Mouse (Mus musculus): ENCODE measurements around the gene Cdk5rap3. TPM values are rescaled to one million over a fixed set of nuclear protein-coding genes. Genes with fewer than 3 reads are reported as not detected.

Cdk5rap3 gene
- polyA plus RNA-seq (2014; fragmentation: Nextera tagmentation; extraction: Ambion mirVana) = 65.2 and 68.7 TPM in 2 replicates

DNA sequence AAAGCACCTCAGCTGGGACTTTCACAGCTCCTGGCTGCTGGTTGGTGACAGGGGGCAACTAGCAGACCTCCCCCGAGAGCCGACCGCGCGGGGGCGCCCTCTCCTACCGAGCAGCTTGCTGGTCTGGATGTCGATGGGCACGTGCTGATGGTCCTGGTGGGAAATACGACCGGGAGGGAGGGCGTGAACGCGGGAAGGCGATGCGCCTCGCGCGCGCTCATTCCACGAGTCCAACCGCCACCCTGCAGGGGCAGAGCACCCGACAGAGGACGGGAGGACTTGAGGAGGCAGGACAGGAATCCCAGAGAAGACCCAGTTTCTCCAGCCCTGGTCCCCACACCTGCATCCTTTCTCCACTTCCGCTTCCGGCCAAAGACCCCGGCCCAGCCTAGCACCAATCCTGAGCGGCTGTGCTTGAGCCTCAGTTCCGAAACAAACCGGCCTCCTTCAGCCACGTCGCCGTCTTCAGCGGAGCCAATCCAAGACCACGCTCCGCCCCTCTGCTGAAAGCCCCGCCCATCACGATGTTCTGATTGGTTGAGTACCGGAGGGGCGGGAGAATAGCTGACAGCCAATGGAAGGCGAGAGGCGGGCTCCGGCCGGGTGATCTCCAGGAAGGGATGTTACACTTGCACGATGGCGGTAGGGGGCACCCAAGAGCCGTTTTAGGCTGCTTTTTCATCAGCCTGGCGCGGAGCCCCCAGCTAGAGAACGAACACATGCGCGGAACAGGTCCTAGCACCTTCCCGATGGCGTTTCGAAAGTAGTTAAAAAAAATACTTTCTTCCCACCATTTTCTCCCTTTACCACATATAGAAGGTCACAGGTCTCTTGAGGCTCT is at the start of gene Cdk5rap3:
Cdk5rap3 (minus strand) TSS at position 453 of the 841 bp plus-strand sequence.
- peak; percentile 96 for ATAC-seq (ENCODE audit: insufficient number of reproducible peaks, insufficient read depth, low FRiP score, low read depth)
- H3K9me3 ChIP-seq (ENCODE audit: control insufficient read depth, low read depth, low read length) = no peaks in the 10 kb centered on the region
- H3K4me1 ChIP-seq (ENCODE audit: control insufficient read depth, insufficient read depth, low read length) = peaks cover 7% of the 10 kb centered on the region; the same call in 1 of the 2 replicates
- under 1% methylated on average over 55 of the region's 55 CpGs for WGBS
- peak within 1 kb of the TSS; percentile 72 for H3K4me3 ChIP-seq (ENCODE audit: low read depth, low read length)
- H3K9ac ChIP-seq (replicated peaks; ENCODE audit: low read depth, low read length) = peak within 1 kb of the TSS; percentile 74
- peak within 1 kb of the TSS; percentile 94 for H3K4me2 ChIP-seq (replicated peaks; ENCODE audit: low read depth, low read length)
- H3K36me3 ChIP-seq (ENCODE audit: control insufficient read depth, insufficient read depth, low read length) = peaks cover 4% of the 10 kb centered on the region
- peak within 1 kb of the TSS; percentile 61 for H3K27ac ChIP-seq (ENCODE audit: low read length)
- H3K27me3 ChIP-seq (ENCODE audit: control insufficient read depth, insufficient read depth, low read length) = no peaks in the 10 kb centered on the region

DNA sequence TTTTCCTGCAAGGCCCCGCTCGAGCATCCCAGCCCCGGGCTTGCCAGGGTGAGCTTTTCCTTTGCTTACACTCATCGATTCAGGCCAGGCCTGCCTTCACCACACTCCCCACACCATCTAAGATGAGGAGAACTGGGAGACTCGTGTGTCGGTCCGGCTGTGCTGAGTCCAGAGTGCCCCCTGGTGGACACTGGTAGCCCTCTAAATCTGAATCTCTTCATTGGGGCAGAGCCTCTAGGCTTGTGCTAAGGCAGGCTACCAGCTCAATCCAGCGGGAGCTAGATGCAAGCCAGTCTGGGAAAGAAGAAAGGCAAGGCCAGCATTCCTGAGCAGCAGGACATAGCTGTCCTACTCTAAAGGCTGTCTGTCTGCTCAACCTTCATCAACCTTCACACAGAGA is 47.3 kb upstream of the Cdk5rap3 start:
- no peak overlapping the region for H3K4me3 ChIP-seq (ENCODE audit: low read depth, low read length)
- peak; percentile 76 for ATAC-seq (ENCODE audit: insufficient number of reproducible peaks, insufficient read depth, low FRiP score, low read depth)
- H3K27me3 ChIP-seq (ENCODE audit: control insufficient read depth, insufficient read depth, low read length) = no peaks in the 10 kb centered on the region
- no peaks in the 10 kb centered on the region for H3K9me3 ChIP-seq (ENCODE audit: control insufficient read depth, low read depth, low read length)
- 16% methylated on average over 8 of the region's 8 CpGs for WGBS
- no peak overlapping the region for H3K27ac ChIP-seq (ENCODE audit: low read length)
- H3K36me3 ChIP-seq (ENCODE audit: control insufficient read depth, insufficient read depth, low read length) = peaks cover 26% of the 10 kb centered on the region
- 0 out of 2 replicates have a peak, but pooled peaks cover 5% of the 10 kb centered on the region for H3K4me1 ChIP-seq (ENCODE audit: control insufficient read depth, insufficient read depth, low read length)
- no peak overlapping the region for H3K4me2 ChIP-seq (replicated peaks; ENCODE audit: low read depth, low read length)
- no peak overlapping the region for H3K9ac ChIP-seq (replicated peaks; ENCODE audit: low read depth, low read length)

DNA sequence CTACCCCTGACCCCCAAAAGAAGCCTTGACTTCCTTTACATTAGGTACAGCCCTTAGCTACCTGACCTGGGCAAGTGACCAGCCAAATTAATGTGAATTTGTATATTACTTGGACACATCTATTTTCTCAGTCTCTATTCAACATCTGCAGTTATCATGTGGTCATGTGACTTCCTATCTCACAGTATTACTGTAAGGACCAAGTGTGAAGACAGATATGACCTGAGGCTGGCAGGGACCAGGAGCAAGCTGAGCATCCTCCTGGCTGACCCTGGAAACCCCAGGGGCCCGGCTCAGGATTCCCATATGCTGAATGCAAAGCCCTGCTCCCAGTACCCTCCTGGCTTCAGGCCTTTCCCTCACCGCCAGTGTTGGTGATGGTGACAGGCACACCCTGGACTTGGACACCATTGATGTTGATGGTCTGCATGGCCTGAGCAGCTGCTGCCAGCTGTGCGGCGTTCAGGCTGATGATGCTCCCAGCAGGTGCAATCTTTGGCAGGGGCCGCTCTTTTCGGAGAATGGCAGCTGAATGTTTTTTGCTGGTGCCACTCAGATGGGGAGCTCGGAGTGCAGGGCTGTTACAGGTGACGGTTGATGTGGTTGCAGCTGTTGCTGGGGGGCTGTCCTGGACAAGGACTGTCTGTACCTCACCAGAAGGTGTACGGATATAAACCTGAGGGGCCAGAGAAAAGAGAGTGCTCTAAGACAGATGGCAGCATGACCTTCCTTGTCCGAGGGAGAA is 40.9 kb upstream of the Cdk5rap3 start:
- Histone ChIP-seq H3K4me1 (ENCODE audit: control insufficient read depth, insufficient read depth, low read length) (peaks cover 2% of the 10 kb centered on the region; the same call in 1 of the 2 replicates), H3K4me3 (ENCODE audit: low read depth, low read length) (no peak overlapping the region), H3K36me3 (ENCODE audit: control insufficient read depth, insufficient read depth, low read length) (peaks cover 52% of the 10 kb centered on the region), H3K4me2 (replicated peaks; ENCODE audit: low read depth, low read length) (no peak overlapping the region), H3K27ac (ENCODE audit: low read length) (no peak overlapping the region), H3K9ac (replicated peaks; ENCODE audit: low read depth, low read length) (no peak overlapping the region), H3K27me3 (ENCODE audit: control insufficient read depth, insufficient read depth, low read length) (no peaks in the 10 kb centered on the region), H3K9me3 (ENCODE audit: control insufficient read depth, low read depth, low read length) (no peaks in the 10 kb centered on the region)
- WGBS = 89% methylated on average over 10 of the region's 10 CpGs
- no peak for ATAC-seq (ENCODE audit: insufficient number of reproducible peaks, insufficient read depth, low FRiP score, low read depth)

DNA sequence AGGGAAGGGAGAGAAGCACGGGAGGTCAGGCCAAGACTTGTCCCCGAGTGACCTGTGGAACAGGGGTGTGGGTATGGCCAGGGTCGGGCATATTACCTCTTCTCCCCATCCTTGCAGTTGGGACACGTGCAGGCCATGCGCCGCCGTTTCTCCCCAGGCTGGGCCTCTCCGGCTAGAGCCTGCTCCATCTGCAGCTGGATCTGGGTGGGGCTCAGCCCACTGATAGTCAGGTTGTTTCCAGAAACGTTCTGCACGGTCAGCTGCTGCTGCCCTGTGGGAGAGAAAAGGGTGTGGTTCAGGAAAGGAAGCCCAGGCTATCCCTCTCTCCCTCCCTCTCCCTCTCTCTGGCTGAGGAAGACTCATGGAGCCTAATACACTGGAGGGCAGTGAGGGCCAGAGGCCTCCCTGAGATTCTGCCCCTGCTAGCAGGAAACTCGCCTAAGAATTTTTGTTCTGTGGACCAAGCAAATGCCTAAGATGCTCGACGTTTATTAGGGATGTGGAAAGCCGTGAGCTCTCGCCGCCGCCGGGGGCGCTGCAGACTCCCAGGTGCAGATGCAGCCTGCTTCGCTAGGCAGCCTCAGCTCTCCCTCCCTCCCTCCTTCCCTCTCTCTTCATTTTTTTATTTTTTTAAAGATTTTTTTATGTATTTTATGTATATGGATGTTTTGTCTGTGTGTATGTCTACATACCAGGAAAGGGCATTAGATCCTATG is 39.9 kb upstream of the Cdk5rap3 start:
- peaks cover 45% of the 10 kb centered on the region for H3K36me3 ChIP-seq (ENCODE audit: control insufficient read depth, insufficient read depth, low read length)
- no peaks in the 10 kb centered on the region for H3K27me3 ChIP-seq (ENCODE audit: control insufficient read depth, insufficient read depth, low read length)
- peaks cover 2% of the 10 kb centered on the region; the same call in 1 of the 2 replicates for H3K4me1 ChIP-seq (ENCODE audit: control insufficient read depth, insufficient read depth, low read length)
- WGBS = 62% methylated on average over 20 of the region's 20 CpGs
- H3K4me2 ChIP-seq (replicated peaks; ENCODE audit: low read depth, low read length) = no peak overlapping the region
- H3K27ac ChIP-seq (ENCODE audit: low read length) = no peak overlapping the region; the same call in 1 of the 2 replicates
- no peak overlapping the region for H3K9ac ChIP-seq (replicated peaks; ENCODE audit: low read depth, low read length)
- peak; percentile 51; the same call in 1 of the 2 replicates for ATAC-seq (ENCODE audit: insufficient number of reproducible peaks, insufficient read depth, low FRiP score, low read depth)
- no peak overlapping the region for H3K4me3 ChIP-seq (ENCODE audit: low read depth, low read length)
- no peaks in the 10 kb centered on the region for H3K9me3 ChIP-seq (ENCODE audit: control insufficient read depth, low read depth, low read length)

DNA sequence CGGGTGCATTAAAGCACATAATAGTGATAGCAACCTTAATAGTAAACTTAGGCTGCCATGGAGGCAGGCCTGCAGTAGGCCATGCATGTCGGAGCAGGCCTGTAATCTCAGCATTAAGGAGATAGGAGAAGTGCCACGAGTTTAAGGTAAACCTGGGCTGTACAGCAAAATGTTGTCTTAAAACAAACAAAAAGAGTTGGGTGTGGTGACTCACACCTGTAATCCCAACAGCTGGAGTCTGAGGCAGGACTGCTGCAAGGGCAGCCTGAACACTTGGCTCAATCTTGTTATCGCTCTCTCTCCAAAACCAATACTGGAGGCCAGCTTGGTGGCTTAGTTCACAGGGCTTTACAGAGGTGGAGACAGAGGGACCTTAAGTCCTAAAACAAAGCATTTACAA is 38.8 kb upstream of the Cdk5rap3 start:
- no peaks in the 10 kb centered on the region for H3K9me3 ChIP-seq (ENCODE audit: control insufficient read depth, low read depth, low read length)
- no peak for ATAC-seq (ENCODE audit: insufficient number of reproducible peaks, insufficient read depth, low FRiP score, low read depth)
- no peak overlapping the region for H3K4me3 ChIP-seq (ENCODE audit: low read depth, low read length)
- no peak overlapping the region for H3K27ac ChIP-seq (ENCODE audit: low read length)
- no peak overlapping the region for H3K9ac ChIP-seq (replicated peaks; ENCODE audit: low read depth, low read length)
- no peak overlapping the region for H3K4me2 ChIP-seq (replicated peaks; ENCODE audit: low read depth, low read length)
- no peaks in the 10 kb centered on the region for H3K27me3 ChIP-seq (ENCODE audit: control insufficient read depth, insufficient read depth, low read length)
- WGBS = 80% methylated on average over 4 of the region's 4 CpGs
- H3K36me3 ChIP-seq (ENCODE audit: control insufficient read depth, insufficient read depth, low read length) = peaks cover 39% of the 10 kb centered on the region
- peaks cover 2% of the 10 kb centered on the region; the same call in 1 of the 2 replicates for H3K4me1 ChIP-seq (ENCODE audit: control insufficient read depth, insufficient read depth, low read length)

DNA sequence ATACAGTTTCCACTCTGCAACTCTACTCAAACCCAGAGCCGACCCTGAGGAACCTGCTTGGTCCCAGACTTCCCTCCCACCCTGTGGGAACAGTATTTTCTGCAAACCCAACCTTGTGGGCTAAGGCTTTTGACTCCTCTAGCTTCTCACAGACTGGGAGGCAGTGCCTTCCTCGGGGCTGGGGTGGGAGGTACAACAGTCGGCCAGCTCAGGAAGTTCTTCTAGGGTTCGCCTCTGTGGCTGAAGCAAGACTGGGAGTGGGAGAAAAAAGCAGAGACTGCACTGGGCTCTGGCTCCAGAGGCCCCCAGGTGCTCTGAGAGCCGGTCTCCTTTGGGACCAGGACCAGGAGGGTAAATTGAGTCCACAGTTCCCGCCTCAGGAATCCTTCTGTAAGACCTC is 36.6 kb upstream of the Cdk5rap3 start:
- H3K9ac ChIP-seq (replicated peaks; ENCODE audit: low read depth, low read length) = no peak overlapping the region
- 71% methylated on average over 6 of the region's 6 CpGs for WGBS
- no peak overlapping the region for H3K4me3 ChIP-seq (ENCODE audit: low read depth, low read length)
- H3K27ac ChIP-seq (ENCODE audit: low read length) = no peak overlapping the region
- H3K9me3 ChIP-seq (ENCODE audit: control insufficient read depth, low read depth, low read length) = no peaks in the 10 kb centered on the region
- H3K4me1 ChIP-seq (ENCODE audit: control insufficient read depth, insufficient read depth, low read length) = peaks cover 2% of the 10 kb centered on the region; the same call in 1 of the 2 replicates
- H3K4me2 ChIP-seq (replicated peaks; ENCODE audit: low read depth, low read length) = no peak overlapping the region
- ATAC-seq (ENCODE audit: insufficient number of reproducible peaks, insufficient read depth, low FRiP score, low read depth) = no peak
- H3K36me3 ChIP-seq (ENCODE audit: control insufficient read depth, insufficient read depth, low read length) = peaks cover 32% of the 10 kb centered on the region
- no peaks in the 10 kb centered on the region for H3K27me3 ChIP-seq (ENCODE audit: control insufficient read depth, insufficient read depth, low read length)

DNA sequence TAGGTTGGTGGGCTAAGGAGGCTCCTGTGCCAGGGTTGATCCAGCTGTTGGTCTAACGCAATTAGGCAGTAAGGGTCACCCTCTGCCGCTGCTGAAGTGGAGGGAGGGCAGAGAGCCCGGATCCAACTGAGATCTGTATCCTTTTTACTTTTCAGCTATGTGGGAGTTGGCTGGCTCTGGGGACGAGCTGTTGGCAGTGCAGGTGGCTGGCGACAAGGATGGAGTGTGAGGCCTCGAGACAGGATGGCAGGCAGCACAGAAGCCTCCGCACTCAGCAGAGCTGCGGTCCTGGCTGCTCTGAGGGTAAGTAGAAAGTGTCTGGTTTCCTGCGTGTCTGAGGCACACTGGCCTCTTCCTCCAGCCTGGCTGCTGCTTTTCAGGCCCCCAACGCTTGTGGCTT is 36.1 kb upstream of the Cdk5rap3 start:
- H3K27me3 ChIP-seq (ENCODE audit: control insufficient read depth, insufficient read depth, low read length) = no peaks in the 10 kb centered on the region
- no peak overlapping the region for H3K9ac ChIP-seq (replicated peaks; ENCODE audit: low read depth, low read length)
- peaks cover 2% of the 10 kb centered on the region; the same call in 1 of the 2 replicates for H3K4me1 ChIP-seq (ENCODE audit: control insufficient read depth, insufficient read depth, low read length)
- peaks cover 32% of the 10 kb centered on the region for H3K36me3 ChIP-seq (ENCODE audit: control insufficient read depth, insufficient read depth, low read length)
- 76% methylated on average over 10 of the region's 10 CpGs for WGBS
- H3K27ac ChIP-seq (ENCODE audit: low read length) = no peak overlapping the region
- H3K4me2 ChIP-seq (replicated peaks; ENCODE audit: low read depth, low read length) = no peak overlapping the region
- no peaks in the 10 kb centered on the region for H3K9me3 ChIP-seq (ENCODE audit: control insufficient read depth, low read depth, low read length)
- no peak for ATAC-seq (ENCODE audit: insufficient number of reproducible peaks, insufficient read depth, low FRiP score, low read depth)
- no peak overlapping the region for H3K4me3 ChIP-seq (ENCODE audit: low read depth, low read length)

DNA sequence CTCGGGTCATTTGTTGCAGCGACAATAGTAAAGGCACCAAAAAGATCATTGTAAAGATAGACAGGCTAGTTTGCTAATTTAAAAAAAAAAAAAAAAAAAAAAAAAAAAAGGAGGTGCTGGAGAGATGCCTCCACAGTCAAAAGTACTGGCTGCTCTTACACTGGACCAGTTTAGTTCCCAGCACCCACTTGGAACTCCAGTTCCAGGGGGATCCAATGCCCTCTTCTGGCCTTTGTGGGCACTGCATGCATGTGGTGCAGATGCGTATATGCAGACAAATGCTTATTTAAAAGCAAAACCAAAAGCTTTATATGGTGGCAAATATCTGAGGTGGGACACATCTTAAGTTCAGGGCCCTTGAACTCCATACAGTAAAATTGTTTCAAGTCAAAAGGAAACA is 34.5 kb upstream of the Cdk5rap3 start:
- Histone ChIP-seq H3K4me2 (replicated peaks; ENCODE audit: low read depth, low read length) (no peak overlapping the region), H3K4me1 (ENCODE audit: control insufficient read depth, insufficient read depth, low read length) (peaks cover under 1% of the 10 kb centered on the region; the same call in 1 of the 2 replicates), H3K9me3 (ENCODE audit: control insufficient read depth, low read depth, low read length) (no peaks in the 10 kb centered on the region), H3K9ac (replicated peaks; ENCODE audit: low read depth, low read length) (no peak overlapping the region), H3K27ac (ENCODE audit: low read length) (no peak overlapping the region), H3K4me3 (ENCODE audit: low read depth, low read length) (no peak overlapping the region), H3K27me3 (ENCODE audit: control insufficient read depth, insufficient read depth, low read length) (no peaks in the 10 kb centered on the region), H3K36me3 (ENCODE audit: control insufficient read depth, insufficient read depth, low read length) (peaks cover 22% of the 10 kb centered on the region)
- 98% methylated on average over 3 of the region's 3 CpGs for whole genome bisulfite sequencing
- ATAC-seq (ENCODE audit: insufficient number of reproducible peaks, insufficient read depth, low FRiP score, low read depth) = no peak

All from stomach, embryonic 14.5 days (tissue).